In genomic region chr9:102139181-102139580, GRCm38 (mm10) we compare ENCODE assay signal across 26 mouse cellular contexts.
DNase-seq lines count a peak whose midpoint lies in the region; ATAC-seq and TF ChIP-seq lines count a peak whose summit lies in the region.
"Had no signal": no experiment of that assay in that cellular context is flagged by ENCODE, and none has a peak within 500 bp of the region (broad histone marks: within the 10 kb centered on the region; RNA-seq: fewer than 3 reads in every experiment).

No protein-coding gene starts in this region.

- no peak overlapping the region for H3K9ac ChIP-seq in forebrain, embryonic 15.5 days (replicated peaks)
- no peak overlapping the region for H3K9ac ChIP-seq in forebrain, embryonic 16.5 days (replicated peaks; ENCODE audit: low read depth, low read length)
- no peak overlapping the region for H3K9ac ChIP-seq in hindbrain, postnatal 0 days (replicated peaks; ENCODE audit: low read length)
- H3K9ac ChIP-seq in hindbrain, embryonic 16.5 days (ENCODE audit: low read depth, low read length) = no peak overlapping the region
- H3K9ac ChIP-seq in midbrain, embryonic 15.5 days = no peak overlapping the region
- H3K9ac ChIP-seq: embryonic facial prominence, embryonic 12.5 days; heart, embryonic 12.5 days; limb, embryonic 12.5 days; liver, embryonic 15.5 days; lung, embryonic 14.5 days had no signal

- H3K4me2 ChIP-seq in forebrain, embryonic 15.5 days (replicated peaks) = no peak overlapping the region
- no peak overlapping the region for H3K4me2 ChIP-seq in forebrain, embryonic 16.5 days (ENCODE audit: low read length)
- no peak overlapping the region for H3K4me2 ChIP-seq in hindbrain, postnatal 0 days (ENCODE audit: low read depth, low read length)
- no peak overlapping the region for H3K4me2 ChIP-seq in hindbrain, embryonic 16.5 days (ENCODE audit: low read length)
- H3K4me2 ChIP-seq in midbrain, embryonic 15.5 days = no peak overlapping the region
- H3K4me2 ChIP-seq: embryonic facial prominence, embryonic 12.5 days; heart, embryonic 12.5 days; limb, embryonic 12.5 days; liver, embryonic 15.5 days; lung, embryonic 14.5 days had no signal

- H3K4me3 ChIP-seq in forebrain, embryonic 15.5 days = no peak overlapping the region
- no peak overlapping the region for H3K4me3 ChIP-seq in forebrain, embryonic 16.5 days (replicated peaks; ENCODE audit: low read length)
- no peak overlapping the region for H3K4me3 ChIP-seq in hindbrain, postnatal 0 days (ENCODE audit: low read length)
- H3K4me3 ChIP-seq in hindbrain, embryonic 16.5 days (ENCODE audit: low read length) = no peak overlapping the region
- H3K4me3 ChIP-seq in midbrain, embryonic 15.5 days = no peak overlapping the region
- H3K4me3 ChIP-seq: embryonic facial prominence, embryonic 12.5 days; forebrain, embryonic 10.5 days; heart, adult 2 months; heart, embryonic 12.5 days; limb, embryonic 12.5 days; liver, embryonic 15.5 days had no signal

- no peak for ATAC-seq in forebrain, embryonic 15.5 days (replicated peaks)
- no peak for ATAC-seq in forebrain, embryonic 16.5 days
- no peak for ATAC-seq in hindbrain, postnatal 0 days
- ATAC-seq in hindbrain, embryonic 16.5 days = no peak
- no peak for ATAC-seq in midbrain, embryonic 15.5 days (replicated peaks)
- no peak for ATAC-seq in erythroblast, adult 5-6 weeks (replicated peaks; ENCODE audit: low FRiP score, poor library complexity, severe bottlenecking)
- ATAC-seq: CD4-positive, CD25-positive, alpha-beta regulatory T cell, adult 4 months; intestine, embryonic 16.5 days had no signal

- no peak for DNase-seq in hindbrain, postnatal 0 days (ENCODE audit: low spot score)
- DNase-seq in brain, adult 2 months (ENCODE audit: low read depth, low spot score) = peak; percentile 29
- DNase-seq: adrenal gland, postnatal 14 days; cerebellum, adult 18-20 months; embryo, embryonic 11 days; gastrocnemius, postnatal 25 days; heart, adult 2 months; kidney, adult 8-10 months; kidney, postnatal 4 days; lung, embryonic 14.5 days; lung, postnatal 14 days; spleen, adult 18-20 months; thymus, postnatal 14 days had no signal

- no peaks in the 10 kb centered on the region for H3K27me3 ChIP-seq in forebrain, embryonic 15.5 days
- no peaks in the 10 kb centered on the region for H3K27me3 ChIP-seq in forebrain, embryonic 16.5 days (replicated peaks; ENCODE audit: control insufficient read depth, insufficient read depth, low read length)
- no peaks in the 10 kb centered on the region for H3K27me3 ChIP-seq in hindbrain, postnatal 0 days (ENCODE audit: insufficient read depth, low read length)
- no peaks in the 10 kb centered on the region for H3K27me3 ChIP-seq in hindbrain, embryonic 16.5 days (replicated peaks; ENCODE audit: control insufficient read depth, insufficient read depth, low read length)
- no peaks in the 10 kb centered on the region for H3K27me3 ChIP-seq in midbrain, embryonic 15.5 days (replicated peaks)
- H3K27me3 ChIP-seq: embryonic facial prominence, embryonic 12.5 days; heart, embryonic 12.5 days; limb, embryonic 12.5 days; liver, embryonic 15.5 days had no signal

- no peak for TF ChIP-seq CTCF in hindbrain, postnatal 0 days (IDR thresholded peaks at IDR 0.05; ENCODE audit: low read depth)

- H3K27ac ChIP-seq in forebrain, embryonic 15.5 days (replicated peaks) = peak overlapping the region; percentile 43
- no peak overlapping the region for H3K27ac ChIP-seq in forebrain, embryonic 16.5 days (ENCODE audit: low read length)
- H3K27ac ChIP-seq in hindbrain, postnatal 0 days = peak overlapping the region; percentile 52; the same call in 1 of the 2 replicates
- H3K27ac ChIP-seq in hindbrain, embryonic 16.5 days (ENCODE audit: low read depth, low read length) = no peak overlapping the region
- H3K27ac ChIP-seq in midbrain, embryonic 15.5 days = 0 out of 2 replicates have a peak overlapping the region, but pooled peaks have one; percentile 43
- H3K27ac ChIP-seq: embryonic facial prominence, embryonic 12.5 days; forebrain, embryonic 10.5 days; heart, adult 2 months; kidney, postnatal 0 days; limb, embryonic 12.5 days; liver, embryonic 15.5 days had no signal

- no peaks in the 10 kb centered on the region for H3K36me3 ChIP-seq in forebrain, embryonic 15.5 days
- H3K36me3 ChIP-seq in forebrain, embryonic 16.5 days (ENCODE audit: control insufficient read depth, insufficient read depth) = no peaks in the 10 kb centered on the region
- no peaks in the 10 kb centered on the region for H3K36me3 ChIP-seq in hindbrain, postnatal 0 days (ENCODE audit: insufficient read depth, low read length)
- H3K36me3 ChIP-seq in hindbrain, embryonic 16.5 days (ENCODE audit: control insufficient read depth, insufficient read depth, low read length) = no peaks in the 10 kb centered on the region
- H3K36me3 ChIP-seq in midbrain, embryonic 15.5 days (replicated peaks) = no peaks in the 10 kb centered on the region
- H3K36me3 ChIP-seq: embryonic facial prominence, embryonic 12.5 days; forebrain, embryonic 10.5 days; heart, embryonic 12.5 days; limb, embryonic 12.5 days; liver, embryonic 15.5 days had no signal

- H3K9me3 ChIP-seq in forebrain, embryonic 15.5 days = no peaks in the 10 kb centered on the region
- no peaks in the 10 kb centered on the region for H3K9me3 ChIP-seq in forebrain, embryonic 16.5 days (ENCODE audit: control insufficient read depth, low read length)
- no peaks in the 10 kb centered on the region for H3K9me3 ChIP-seq in hindbrain, postnatal 0 days (ENCODE audit: low read length)
- H3K9me3 ChIP-seq in hindbrain, embryonic 16.5 days (ENCODE audit: control insufficient read depth, low read length) = no peaks in the 10 kb centered on the region; the same call in 1 of the 2 replicates
- no peaks in the 10 kb centered on the region for H3K9me3 ChIP-seq in midbrain, embryonic 15.5 days
- H3K9me3 ChIP-seq: embryonic facial prominence, embryonic 12.5 days; forebrain, embryonic 10.5 days; heart, embryonic 12.5 days; limb, embryonic 12.5 days; liver, embryonic 15.5 days had no signal

- WGBS in forebrain, embryonic 15.5 days = 89% methylated on average over 4 of the region's 4 CpGs
- WGBS in forebrain, embryonic 16.5 days = 93% methylated on average over 4 of the region's 4 CpGs
- 91% methylated on average over 4 of the region's 4 CpGs for WGBS in hindbrain, postnatal 0 days
- 89% methylated on average over 4 of the region's 4 CpGs for WGBS in hindbrain, embryonic 16.5 days
- 95% methylated on average over 4 of the region's 4 CpGs for WGBS in midbrain, embryonic 15.5 days

- H3K4me1 ChIP-seq in forebrain, embryonic 15.5 days = peaks cover 9% of the 10 kb centered on the region
- H3K4me1 ChIP-seq in forebrain, embryonic 16.5 days (replicated peaks; ENCODE audit: control insufficient read depth, insufficient read depth, low read length) = peaks cover 6% of the 10 kb centered on the region
- 0 out of 2 replicates have a peak, but pooled peaks cover 6% of the 10 kb centered on the region for H3K4me1 ChIP-seq in hindbrain, postnatal 0 days (ENCODE audit: insufficient read depth, low read length)
- peaks cover 4% of the 10 kb centered on the region for H3K4me1 ChIP-seq in hindbrain, embryonic 16.5 days (ENCODE audit: control insufficient read depth, insufficient read depth, low read depth, low read length)
- peaks cover 22% of the 10 kb centered on the region for H3K4me1 ChIP-seq in midbrain, embryonic 15.5 days
- H3K4me1 ChIP-seq: embryonic facial prominence, embryonic 12.5 days; forebrain, embryonic 10.5 days; heart, embryonic 12.5 days; liver, embryonic 15.5 days had no signal

Comparison
In these comparisons a context has a peak if more than half of its experiments do, and no peak if none do; other contexts are left out.
1. H3K27ac ChIP-seq: peak in forebrain, embryonic 15.5 days (single experiment), hindbrain, postnatal 0 days (single experiment) and midbrain, embryonic 15.5 days (single experiment); none in forebrain, embryonic 16.5 days (single experiment) and hindbrain, embryonic 16.5 days (single experiment).